Mouse (Mus musculus): ENCODE data around the gene Pax1. TPM values are rescaled to one million over a fixed set of nuclear protein-coding genes. Genes with fewer than 3 reads are reported as not detected.

Gene Pax1
- polyA plus RNA-seq, 1 experiment from 2014 or later = 1.7 TPM

DNA sequence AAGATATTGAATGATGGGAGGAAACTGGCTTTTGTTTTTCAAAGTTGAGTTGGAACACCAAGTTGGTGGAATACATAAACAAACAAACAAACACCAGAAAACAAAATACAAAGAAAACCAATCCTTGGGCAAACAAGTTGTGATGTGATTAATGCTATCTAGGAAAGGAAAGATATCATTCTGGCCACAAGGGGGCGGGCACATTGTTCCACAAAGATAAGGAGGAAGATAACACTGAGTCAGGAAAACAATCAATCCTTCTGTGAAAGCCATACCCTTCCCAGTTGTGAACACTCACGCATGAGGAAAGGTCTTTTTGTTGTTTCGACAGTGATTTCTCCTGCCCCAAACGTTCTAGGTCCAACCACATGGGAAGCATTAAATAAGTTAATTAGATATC lies 17.2 kb downstream of the Pax1 start:
- WGBS = 11% methylated on average over 4 of the region's 4 CpGs
- Histone ChIP-seq H3K4me1 (no peaks in the 10 kb centered on the region), H3K27me3 (ENCODE audit: insufficient read depth, poor library complexity, severe bottlenecking) (peaks cover 45% of the 10 kb centered on the region), H3K9me3 (no peaks in the 10 kb centered on the region), H3K27ac (no peak overlapping the region), H3K4me3 (no peak overlapping the region), H3K36me3 (no peaks in the 10 kb centered on the region)
- DNase-seq (ENCODE audit: low spot score) = no peak

- Histone ChIP-seq H3K36me3 (no peaks in the 10 kb centered on the region), H3K27me3 (ENCODE audit: insufficient read depth, poor library complexity, severe bottlenecking) (peaks cover 2% of the 10 kb centered on the region; the same call in 1 of the 2 replicates), H3K27ac (no peak overlapping the region), H3K4me1 (no peaks in the 10 kb centered on the region), H3K4me3 (no peak overlapping the region), H3K9me3 (no peaks in the 10 kb centered on the region)
- DNase-seq (ENCODE audit: low spot score) = no peak
- 79% methylated on average over 2 of the region's 2 CpGs for WGBS
These were observed 21.6 kb downstream of the Pax1 start for GRCm38 (mm10) chr2:147383373-147383772.

- no peaks in the 10 kb centered on the region for H3K9me3 ChIP-seq
- no peak overlapping the region for H3K27ac ChIP-seq
- H3K27me3 ChIP-seq (ENCODE audit: insufficient read depth, poor library complexity, severe bottlenecking) = no peaks in the 10 kb centered on the region
- DNase-seq (ENCODE audit: low spot score) = no peak
- H3K4me3 ChIP-seq = no peak overlapping the region
- H3K4me1 ChIP-seq = no peaks in the 10 kb centered on the region
- WGBS = 45% methylated on average over 5 of the region's 5 CpGs
- no peaks in the 10 kb centered on the region for H3K36me3 ChIP-seq
These were observed 25.2 kb downstream of the Pax1 start for GRCm38 (mm10) chr2:147386949-147387348.

GRCm38 (mm10) chr2:147409323-147409722 lies 47.6 kb downstream of the Pax1 start:
- H3K27me3 ChIP-seq (ENCODE audit: insufficient read depth, poor library complexity, severe bottlenecking) = no peaks in the 10 kb centered on the region
- H3K27ac ChIP-seq = no peak overlapping the region
- WGBS = 53% methylated on average over 1 of the region's 1 CpGs
- no peaks in the 10 kb centered on the region for H3K36me3 ChIP-seq
- no peaks in the 10 kb centered on the region for H3K4me1 ChIP-seq
- DNase-seq (ENCODE audit: low spot score) = no peak
- no peak overlapping the region for H3K4me3 ChIP-seq
- H3K9me3 ChIP-seq = no peaks in the 10 kb centered on the region

GRCm38 (mm10) chr2:147415037-147415436 lies 53.3 kb downstream of the Pax1 start:
- Histone ChIP-seq H3K9me3 (no peaks in the 10 kb centered on the region), H3K27me3 (ENCODE audit: insufficient read depth, poor library complexity, severe bottlenecking) (no peaks in the 10 kb centered on the region), H3K36me3 (no peaks in the 10 kb centered on the region), H3K27ac (no peak overlapping the region), H3K4me3 (no peak overlapping the region), H3K4me1 (no peaks in the 10 kb centered on the region)
- 86% methylated on average over 3 of the region's 3 CpGs for WGBS
- DNase-seq (ENCODE audit: low spot score) = no peak

DNA sequence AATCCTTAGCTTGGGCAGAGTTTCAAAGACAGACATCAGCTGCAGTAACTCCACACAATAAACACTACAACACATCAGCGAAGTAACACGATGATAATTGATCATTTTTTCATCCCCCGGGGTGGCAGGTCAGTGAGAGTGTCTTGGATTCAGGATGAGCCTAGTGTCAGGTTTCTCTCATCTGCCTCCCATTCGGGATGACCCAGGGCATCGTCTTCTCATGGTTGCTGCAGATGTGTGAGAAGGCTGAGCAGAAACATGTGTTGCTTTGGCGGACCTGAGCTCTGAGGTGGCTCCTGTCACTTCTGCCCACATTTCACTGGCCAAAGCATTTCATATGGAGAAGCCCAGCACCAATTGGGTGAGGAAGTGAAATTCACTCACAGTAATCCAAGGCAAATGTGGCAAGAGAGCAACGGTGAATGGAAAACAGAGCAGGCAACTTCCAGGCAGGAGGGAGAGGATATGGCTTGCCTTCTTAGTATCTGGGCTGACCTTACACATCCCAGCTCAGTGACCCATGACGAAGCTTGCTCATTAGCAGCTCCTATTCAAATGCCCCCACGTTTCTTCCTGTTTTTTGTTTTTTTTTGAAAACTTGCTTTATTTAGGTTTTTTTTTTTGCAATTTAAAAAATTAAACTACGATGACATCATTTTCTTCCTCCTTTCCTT lies 63.0 kb downstream of the Pax1 start:
- DNase-seq (ENCODE audit: low spot score) = no peak
- H3K27me3 ChIP-seq (ENCODE audit: insufficient read depth, poor library complexity, severe bottlenecking) = no peaks in the 10 kb centered on the region
- H3K4me1 ChIP-seq = no peaks in the 10 kb centered on the region
- no peaks in the 10 kb centered on the region for H3K36me3 ChIP-seq
- no peak overlapping the region for H3K27ac ChIP-seq
- WGBS = 65% methylated on average over 10 of the region's 10 CpGs
- H3K9me3 ChIP-seq = no peaks in the 10 kb centered on the region
- H3K4me3 ChIP-seq = no peak overlapping the region

DNA sequence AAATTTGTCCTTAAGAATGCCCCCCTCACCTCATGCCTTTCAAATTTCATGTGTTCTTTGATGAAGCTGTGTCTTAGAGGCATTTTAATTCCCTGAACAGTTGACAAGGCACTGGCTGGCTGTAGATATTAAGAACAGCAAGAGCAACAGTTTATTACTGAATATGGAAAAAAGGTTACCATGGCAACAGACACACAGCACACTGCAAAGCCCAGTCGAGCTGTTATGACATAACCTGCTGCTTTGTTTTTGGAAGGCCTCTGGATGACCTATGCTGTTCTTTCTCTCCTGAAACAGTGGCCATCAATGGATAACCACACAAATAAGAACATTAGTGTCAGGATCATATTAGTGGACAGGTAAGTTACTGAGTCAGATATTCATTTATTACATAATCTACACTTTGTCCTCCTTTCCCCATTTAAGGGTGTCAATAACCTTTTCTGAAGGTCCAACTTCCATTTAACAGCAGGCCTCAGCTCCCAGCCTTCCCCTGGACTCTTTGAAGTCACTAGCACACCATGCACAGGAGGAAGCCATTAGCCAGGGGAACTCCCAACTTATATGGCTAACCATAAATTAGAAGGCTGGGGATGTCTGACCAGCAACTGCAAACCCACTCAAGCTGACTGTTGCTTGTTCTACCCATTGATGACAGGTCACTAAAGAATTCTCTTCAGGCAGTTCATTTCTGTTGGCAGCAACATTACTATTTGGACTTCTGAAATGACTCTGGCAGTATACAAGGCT lies 68.1 kb downstream of the Pax1 start:
- Histone ChIP-seq H3K4me3 (no peak overlapping the region), H3K27me3 (ENCODE audit: insufficient read depth, poor library complexity, severe bottlenecking) (no peaks in the 10 kb centered on the region), H3K36me3 (no peaks in the 10 kb centered on the region), H3K27ac (no peak overlapping the region), H3K9me3 (no peaks in the 10 kb centered on the region), H3K4me1 (0 out of 2 replicates have a peak, but pooled peaks cover 7% of the 10 kb centered on the region)
- WGBS = 43% methylated on average over 1 of the region's 1 CpGs
- no peak for DNase-seq (ENCODE audit: low spot score)

GRCm38 (mm10) chr2:147433120-147433519 lies 71.4 kb downstream of the Pax1 start:
- Histone ChIP-seq H3K9me3 (no peaks in the 10 kb centered on the region), H3K27me3 (ENCODE audit: insufficient read depth, poor library complexity, severe bottlenecking) (no peaks in the 10 kb centered on the region), H3K4me1 (0 out of 2 replicates have a peak, but pooled peaks cover 7% of the 10 kb centered on the region), H3K4me3 (no peak overlapping the region), H3K27ac (no peak overlapping the region), H3K36me3 (no peaks in the 10 kb centered on the region)
- DNase-seq (ENCODE audit: low spot score) = no peak
- WGBS = 29% methylated on average over 5 of the region's 5 CpGs

Other genes with a start within 250 kb of the Pax1 start
- gene Nkx2-2, start 167.7 kb upstream of the Pax1 start, polyA plus RNA-seq (2016; fragmentation: Nextera tagmentation; extraction: Ambion mirVana) = 0.08 TPM in 1 of 2 replicates, not detected in the other